Mouse (Mus musculus): ENCODE measurements around the gene Esp4. TPM values are rescaled to one million over a fixed set of nuclear protein-coding genes. Genes with fewer than 3 reads are reported as not detected.
"Not testable (repeated sequence)": the region's sequence is repeated elsewhere in the genome, so short reads cannot be mapped to it uniquely, and the experiment has no call there.

Gene Esp4
- not detected in 2 replicates for polyA plus RNA-seq (2014; fragmentation: Nextera tagmentation; extraction: Ambion mirVana)

GRCm38 (mm10) chr17:40598294-40598693, at the start of gene Esp4:
Gene Esp4 (plus strand): TSS chr17:40598594.
- no peaks in the 10 kb centered on the region for H3K27me3 ChIP-seq (replicated peaks; ENCODE audit: control insufficient read depth, insufficient read depth, low read length)
- H3K4me1 ChIP-seq (replicated peaks; ENCODE audit: control insufficient read depth, insufficient read depth, low read length), result no peaks in the 10 kb centered on the region
- no peak within 1 kb of the TSS for H3K27ac ChIP-seq (ENCODE audit: low read depth)
- H3K36me3 ChIP-seq (ENCODE audit: control insufficient read depth, insufficient read depth, low read length), result no peaks in the 10 kb centered on the region
- no peak within 1 kb of the TSS for H3K9ac ChIP-seq (ENCODE audit: low read length)
- no peak for DNase-seq (ENCODE audit: low spot score)
- ATAC-seq (replicated peaks; ENCODE audit: low FRiP score, low TSS enrichment, low read depth), result no peak
- H3K9me3 ChIP-seq (ENCODE audit: control insufficient read depth, low read length), result no peaks in the 10 kb centered on the region
- H3K4me3 ChIP-seq (ENCODE audit: low read depth, low read length), result no peak within 1 kb of the TSS
- H3K4me2 ChIP-seq (ENCODE audit: low read length), result no peak within 1 kb of the TSS

GRCm38 (mm10) chr17:40553470-40553869, 44.9 kb upstream of the Esp4 start:
- DNase-seq (ENCODE audit: low spot score), result no peak
- H3K4me2 ChIP-seq (ENCODE audit: low read length), result no peak overlapping the region
- H3K4me1 ChIP-seq (replicated peaks; ENCODE audit: control insufficient read depth, insufficient read depth, low read length), result no peaks in the 10 kb centered on the region
- no peaks in the 10 kb centered on the region for H3K36me3 ChIP-seq (ENCODE audit: control insufficient read depth, insufficient read depth, low read length)
- no peak overlapping the region for H3K27ac ChIP-seq (ENCODE audit: low read depth)
- no peak overlapping the region for H3K4me3 ChIP-seq (ENCODE audit: low read depth, low read length)
- no peak for ATAC-seq (replicated peaks; ENCODE audit: low FRiP score, low TSS enrichment, low read depth)
- no peak overlapping the region for H3K9ac ChIP-seq (ENCODE audit: low read length)
- 79% methylated on average over 1 of the region's 1 CpGs for WGBS
- H3K9me3 ChIP-seq (ENCODE audit: control insufficient read depth, low read length), result no peaks in the 10 kb centered on the region
- no peaks in the 10 kb centered on the region for H3K27me3 ChIP-seq (replicated peaks; ENCODE audit: control insufficient read depth, insufficient read depth, low read length)

GRCm38 (mm10) chr17:40561207-40561606, 37.2 kb upstream of the Esp4 start, which contains the start of gene Esp6:
Gene Esp6 (plus strand): TSS chr17:40561507.
- no peak for ATAC-seq (replicated peaks; ENCODE audit: low FRiP score, low TSS enrichment, low read depth)
- Histone ChIP-seq H3K9ac (ENCODE audit: low read length) (no peak within 1 kb of the TSS), H3K4me1 (replicated peaks; ENCODE audit: control insufficient read depth, insufficient read depth, low read length) (no peaks in the 10 kb centered on the region), H3K36me3 (ENCODE audit: control insufficient read depth, insufficient read depth, low read length) (no peaks in the 10 kb centered on the region), H3K27me3 (replicated peaks; ENCODE audit: control insufficient read depth, insufficient read depth, low read length) (no peaks in the 10 kb centered on the region), H3K4me3 (ENCODE audit: low read depth, low read length) (no peak within 1 kb of the TSS), H3K27ac (ENCODE audit: low read depth) (no peak within 1 kb of the TSS), H3K4me2 (ENCODE audit: low read length) (no peak within 1 kb of the TSS), H3K9me3 (ENCODE audit: control insufficient read depth, low read length) (no peaks in the 10 kb centered on the region)
- DNase-seq (ENCODE audit: low spot score), result no peak
- WGBS, result 87% methylated on average over 5 of the region's 5 CpGs

- H3K27ac ChIP-seq (ENCODE audit: low read depth); H3K36me3 ChIP-seq (ENCODE audit: control insufficient read depth, insufficient read depth, low read length); ATAC-seq (replicated peaks; ENCODE audit: low FRiP score, low TSS enrichment, low read depth); DNase-seq (ENCODE audit: low spot score); H3K9me3 ChIP-seq (ENCODE audit: control insufficient read depth, low read length); H3K4me2 ChIP-seq (ENCODE audit: low read length); H3K27me3 ChIP-seq (replicated peaks; ENCODE audit: control insufficient read depth, insufficient read depth, low read length); H3K4me3 ChIP-seq (ENCODE audit: low read depth, low read length); H3K4me1 ChIP-seq (replicated peaks; ENCODE audit: control insufficient read depth, insufficient read depth, low read length); H3K9ac ChIP-seq (ENCODE audit: low read length): not testable (repeated sequence)
- 51% methylated on average over 6 of the region's 6 CpGs for WGBS
Observed at GRCm38 (mm10) chr17:40583906-40584305, 14.5 kb upstream of the Esp4 start.

- Histone ChIP-seq H3K4me3 (ENCODE audit: low read depth, low read length) (no peak overlapping the region), H3K9me3 (ENCODE audit: control insufficient read depth, low read length) (no peaks in the 10 kb centered on the region), H3K27me3 (replicated peaks; ENCODE audit: control insufficient read depth, insufficient read depth, low read length) (no peaks in the 10 kb centered on the region), H3K4me1 (replicated peaks; ENCODE audit: control insufficient read depth, insufficient read depth, low read length) (no peaks in the 10 kb centered on the region), H3K9ac (ENCODE audit: low read length) (no peak overlapping the region), H3K36me3 (ENCODE audit: control insufficient read depth, insufficient read depth, low read length) (no peaks in the 10 kb centered on the region), H3K27ac (ENCODE audit: low read depth) (no peak overlapping the region), H3K4me2 (ENCODE audit: low read length) (no peak overlapping the region)
- ATAC-seq (replicated peaks; ENCODE audit: low FRiP score, low TSS enrichment, low read depth) (no peak), DNase-seq (ENCODE audit: low spot score) (no peak)
Observed at GRCm38 (mm10) chr17:40591297-40591696, 7.1 kb upstream of the Esp4 start.

- ATAC-seq (replicated peaks; ENCODE audit: low FRiP score, low TSS enrichment, low read depth); H3K4me3 ChIP-seq (ENCODE audit: low read depth, low read length); H3K27me3 ChIP-seq (replicated peaks; ENCODE audit: control insufficient read depth, insufficient read depth, low read length); H3K4me2 ChIP-seq (ENCODE audit: low read length); H3K9me3 ChIP-seq (ENCODE audit: control insufficient read depth, low read length); H3K9ac ChIP-seq (ENCODE audit: low read length); H3K36me3 ChIP-seq (ENCODE audit: control insufficient read depth, insufficient read depth, low read length); H3K4me1 ChIP-seq (replicated peaks; ENCODE audit: control insufficient read depth, insufficient read depth, low read length); DNase-seq (ENCODE audit: low spot score); H3K27ac ChIP-seq (ENCODE audit: low read depth): not testable (repeated sequence)
- 85% methylated on average over 1 of the region's 1 CpGs for WGBS
Observed at GRCm38 (mm10) chr17:40631775-40632174, 33.4 kb downstream of the Esp4 start, which contains the start of gene Esp3. Gene Esp3 (plus strand): TSS chr17:40632075.

Other genes starting within 250 kb of the Esp4 start
- gene Esp8, start 78.6 kb upstream of the Esp4 start, polyA plus RNA-seq (2014; fragmentation: Nextera tagmentation; extraction: Ambion mirVana), result not detected in 2 replicates
- not detected in 2 replicates for gene Esp6, start 37.1 kb upstream of the Esp4 start, polyA plus RNA-seq (2014; fragmentation: Nextera tagmentation; extraction: Ambion mirVana)
- not detected in 2 replicates for gene Esp3, start 33.5 kb downstream of the Esp4 start, polyA plus RNA-seq (2014; fragmentation: Nextera tagmentation; extraction: Ambion mirVana)
- not detected in 2 replicates for gene Esp1, start 128.5 kb downstream of the Esp4 start, polyA plus RNA-seq (2014; fragmentation: Nextera tagmentation; extraction: Ambion mirVana)
- gene Crisp2, start 208.4 kb downstream of the Esp4 start, polyA plus RNA-seq (2014; fragmentation: Nextera tagmentation; extraction: Ambion mirVana), result not detected in 2 replicates
- 0.36 and 0.42 TPM in 2 replicates for gene Rhag, start 212.5 kb downstream of the Esp4 start, polyA plus RNA-seq (2014; fragmentation: Nextera tagmentation; extraction: Ambion mirVana)

Data from intestine, embryonic 14.5 days (tissue).